In the genomic region with DNA sequence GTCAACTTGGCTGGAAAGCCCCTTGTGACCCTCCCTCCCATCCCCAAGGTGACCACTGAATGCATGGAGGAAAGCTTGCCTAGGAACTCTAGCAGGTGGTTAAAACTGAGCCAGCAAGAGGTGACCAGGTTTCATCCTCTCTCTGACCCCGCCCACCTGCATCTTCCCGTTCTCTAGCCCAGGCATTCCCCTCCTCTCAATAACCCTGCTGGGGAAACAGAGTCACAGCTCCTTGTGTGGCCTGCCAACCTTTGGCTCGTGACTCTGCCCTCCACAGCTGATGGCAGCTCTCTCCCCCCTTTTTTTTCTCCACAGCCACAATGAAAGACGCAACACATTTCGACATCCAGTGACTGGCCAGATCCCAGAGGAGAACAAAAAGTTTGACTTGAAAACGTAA, we compare ENCODE assay signal across 22 mouse cellular contexts. TPM values are rescaled to one million over a fixed set of nuclear protein-coding genes. Genes with fewer than 3 reads are reported as not detected.
DNase-seq lines count a peak whose midpoint lies in the region; ATAC-seq and TF ChIP-seq lines count a peak whose summit lies in the region.
"Had no signal": no experiment of that assay in that cellular context is flagged by ENCODE, and none has a peak within 500 bp of the region (broad histone marks: within the 10 kb centered on the region; RNA-seq: fewer than 3 reads in every experiment).

No protein-coding gene starts in this region.

- no peaks in the 10 kb centered on the region for H3K9me3 ChIP-seq in lung, embryonic 16.5 days (ENCODE audit: control insufficient read depth, low read length)
- H3K9me3 ChIP-seq: embryonic facial prominence, embryonic 10.5 days; embryonic facial prominence, embryonic 12.5 days; forebrain, embryonic 13.5 days; forebrain, embryonic 15.5 days had no signal

- peaks cover 17% of the 10 kb centered on the region for H3K4me1 ChIP-seq in lung, embryonic 16.5 days (replicated peaks; ENCODE audit: control insufficient read depth, insufficient read depth, low read length)
- H3K4me1 ChIP-seq in lung, adult 2 months (ENCODE audit: control insufficient read depth, insufficient read depth, low read length), result no peaks in the 10 kb centered on the region
- no peaks in the 10 kb centered on the region for H3K4me1 ChIP-seq in testis, adult 2 months (ENCODE audit: control insufficient read depth, insufficient read depth, low read length)

- no peak for TF ChIP-seq CTCF in lung, adult 2 months (IDR thresholded peaks at IDR 0.05; ENCODE audit: insufficient read depth, low read length)
- no peak for TF ChIP-seq CTCF in testis, adult 2 months (IDR thresholded peaks at IDR 0.05; ENCODE audit: control insufficient read depth, insufficient read depth, insufficient replicate concordance, low read depth, low read length)

- ATAC-seq in lung, embryonic 16.5 days (ENCODE audit: low read depth), result no peak
- ATAC-seq: forebrain, embryonic 13.5 days; forebrain, embryonic 15.5 days; forebrain, postnatal 0 days had no signal

- intact Hi-C loops in heart, postnatal 25 days (cut with DNase I), result no loop called here

- 63% methylated on average over 6 of the region's 6 CpGs for WGBS in lung, embryonic 16.5 days
- 66% methylated on average over 6 of the region's 6 CpGs for WGBS in lung, adult 2 months

- H3K9ac ChIP-seq in lung, embryonic 16.5 days (ENCODE audit: low read length), result no peak overlapping the region
- H3K9ac ChIP-seq: embryonic facial prominence, embryonic 12.5 days; forebrain, embryonic 13.5 days; forebrain, embryonic 15.5 days; forebrain, postnatal 0 days had no signal

- peak; percentile 92 for DNase-seq in heart, adult 11 months
- no peak for DNase-seq in heart, postnatal 25 days (ENCODE audit: low spot score)
- no peak for DNase-seq in lung, adult 2 months
- DNase-seq in testis, postnatal 10 days (ENCODE audit: low spot score), result no peak
- no peak for DNase-seq in urinary bladder, postnatal 4 days (ENCODE audit: low spot score in 2 of 2)
- DNase-seq: adrenal gland, adult 8-10 months; adrenal gland, postnatal 14 days; cerebellum, adult 11-12 months; cerebellum, adult 2 months; cerebellum, adult 9-10 months; cerebellum, postnatal 25 days; forebrain, postnatal 0 days had no signal

- no peak for TF ChIP-seq POLR2A in lung, adult 2 months (IDR thresholded peaks at IDR 0.05; ENCODE audit: borderline replicate concordance, extremely low read depth, low read depth, low read length)
- TF ChIP-seq POLR2A in testis, adult 2 months (IDR thresholded peaks at IDR 0.05; ENCODE audit: control insufficient read depth, low read depth, low read length), result no peak

- H3K36me3 ChIP-seq in lung, embryonic 16.5 days (ENCODE audit: control insufficient read depth, insufficient read depth, low read length), result no peaks in the 10 kb centered on the region
- no peaks in the 10 kb centered on the region for H3K36me3 ChIP-seq in testis, adult 2 months (ENCODE audit: control insufficient read depth, insufficient read depth, low read length)
- H3K36me3 ChIP-seq: embryonic facial prominence, embryonic 12.5 days had no signal

- no peaks in the 10 kb centered on the region for H3K27me3 ChIP-seq in lung, embryonic 16.5 days (ENCODE audit: control insufficient read depth, insufficient read depth, low read depth, low read length)
- no peaks in the 10 kb centered on the region for H3K27me3 ChIP-seq in testis, adult 2 months (ENCODE audit: control insufficient read depth, insufficient read depth, low read length)
- H3K27me3 ChIP-seq: embryonic facial prominence, embryonic 12.5 days; forebrain, embryonic 13.5 days; forebrain, embryonic 15.5 days had no signal

- peak overlapping the region; percentile 37; the same call in 1 of the 2 replicates for H3K4me2 ChIP-seq in lung, embryonic 16.5 days (ENCODE audit: low read depth, low read length)
- H3K4me2 ChIP-seq: embryonic facial prominence, embryonic 12.5 days; forebrain, embryonic 13.5 days; forebrain, embryonic 15.5 days had no signal

- H3K27ac ChIP-seq in lung, embryonic 16.5 days (ENCODE audit: low read length), result no peak overlapping the region
- no peak overlapping the region for H3K27ac ChIP-seq in testis, adult 2 months (ENCODE audit: control insufficient read depth, insufficient read depth, low read depth, low read length)
- H3K27ac ChIP-seq: embryonic facial prominence, embryonic 10.5 days; embryonic facial prominence, embryonic 12.5 days; forebrain, embryonic 13.5 days; forebrain, embryonic 15.5 days had no signal

- H3K4me3 ChIP-seq in lung, embryonic 16.5 days (ENCODE audit: low read length), result no peak overlapping the region
- no peak overlapping the region for H3K4me3 ChIP-seq in lung, adult 2 months (replicated peaks; ENCODE audit: extremely low read depth, low read depth, low read length)
- peak overlapping the region; percentile 88 for H3K4me3 ChIP-seq in testis, adult 2 months (ENCODE audit: control insufficient read depth, low read depth, low read length)
- H3K4me3 ChIP-seq: embryonic facial prominence, embryonic 10.5 days; embryonic facial prominence, embryonic 12.5 days; forebrain, embryonic 13.5 days; forebrain, embryonic 15.5 days had no signal

RNA-seq across cellular contexts. Expression of gene Golt1a, which starts 50.9 kb away (rescaled TPM):
- total RNA-seq in heart, postnatal 25 days (2021), result not detected
- 0.11 and 0.21 TPM in 2 replicates for polyA plus RNA-seq in lung, embryonic 16.5 days (2015; fragmentation: Nextera tagmentation; extraction: Ambion mirVana)
- 1.1 and 1.3 TPM in 2 replicates for polyA plus RNA-seq in lung, adult 2 months (2012; rRNA removed)
- polyA plus RNA-seq in testis, adult 2 months (2012; rRNA removed), result 0.46 TPM in 1 of 2 replicates, not detected in the other
- total RNA-seq: ES-E14, MEL had no signal
- polyA plus RNA-seq: C2C12; cerebellum, adult 2 months; embryonic facial prominence, embryonic 10.5 days; embryonic facial prominence, embryonic 12.5 days; embryonic facial prominence, embryonic 14.5 days; forebrain, embryonic 13.5 days; forebrain, postnatal 0 days had no signal
